Comparison of ENCODE assay signal across 23 mouse cellular contexts in genomic region chr7:44835373-44836015, GRCm38 (mm10). TPM values are rescaled to one million over a fixed set of nuclear protein-coding genes. Genes with fewer than 3 reads are reported as not detected.
A peak's percentile ranks its signal among the peaks of the same experiment; 100 is the strongest.
DNase-seq lines count a peak whose midpoint lies in the region; ATAC-seq and TF ChIP-seq lines count a peak whose summit lies in the region.
"Had no signal": no experiment of that assay in that cellular context is flagged by ENCODE, and none has a peak within 500 bp of the region (broad histone marks: within the 10 kb centered on the region; RNA-seq: fewer than 3 reads in every experiment).

No protein-coding gene starts in this region.

- no peak; the same call in 1 of the 2 replicates for TF ChIP-seq RAD21 in CH12.LX (IDR thresholded peaks at IDR 0.05; ENCODE audit: low read depth, low read length)

- no peaks in the 10 kb centered on the region for H3K9me3 ChIP-seq in lung, postnatal 0 days (ENCODE audit: low read length)
- peaks cover 30% of the 10 kb centered on the region for H3K9me3 ChIP-seq in CH12.LX (replicated peaks; ENCODE audit: low read length)
- no peaks in the 10 kb centered on the region for H3K9me3 ChIP-seq in midbrain, embryonic 14.5 days (ENCODE audit: control insufficient read depth, low read length)
- H3K9me3 ChIP-seq: embryonic facial prominence, embryonic 13.5 days; forebrain, embryonic 12.5 days; intestine, embryonic 15.5 days; limb, embryonic 13.5 days; liver, embryonic 12.5 days; midbrain, embryonic 15.5 days had no signal

- H3K9ac ChIP-seq in lung, postnatal 0 days (replicated peaks; ENCODE audit: low read depth): no peak overlapping the region
- peak overlapping the region; percentile 55 for H3K9ac ChIP-seq in CH12.LX (ENCODE audit: insufficient read depth, low read depth)
- no peak overlapping the region for H3K9ac ChIP-seq in midbrain, embryonic 14.5 days (replicated peaks; ENCODE audit: low read length)
- H3K9ac ChIP-seq: embryonic facial prominence, embryonic 13.5 days; forebrain, embryonic 12.5 days; intestine, embryonic 15.5 days; limb, embryonic 13.5 days; liver, embryonic 12.5 days; lung, embryonic 14.5 days; midbrain, embryonic 15.5 days had no signal

- H3K36me3 ChIP-seq in lung, postnatal 0 days (ENCODE audit: insufficient read depth, low read length): peaks cover 5% of the 10 kb centered on the region; the same call in 1 of the 2 replicates
- peaks cover 47 to 66% of the 10 kb centered on the region in 2 experiments for H3K36me3 ChIP-seq in CH12.LX (replicated peaks in 1 of 2; ENCODE audit: control insufficient read depth in 1 of 2, insufficient read depth in 1 of 2, low read length in 1 of 2)
- H3K36me3 ChIP-seq in midbrain, embryonic 14.5 days (ENCODE audit: control insufficient read depth, insufficient read depth, low read length): peaks cover 23% of the 10 kb centered on the region

- in situ Hi-C loops in CH12.LX (cut with MboI; ENCODE audit: low pct_ligation_motif_present, low pct_unique_long_range_greater_than_20kb, low sequenced_read_pairs): no loop called here

- 78% methylated on average over 1 of the region's 1 CpGs for WGBS in lung, postnatal 0 days
- WGBS in lung, adult 2 months: 61% methylated on average over 1 of the region's 1 CpGs
- 81% methylated on average over 1 of the region's 1 CpGs for WGBS in midbrain, embryonic 14.5 days

- no peak for TF ChIP-seq EP300 in lung, postnatal 0 days (IDR thresholded peaks at IDR 0.05)
- TF ChIP-seq EP300 in CH12.LX (IDR thresholded peaks at IDR 0.05; ENCODE audit: low read length): peak; percentile 78

- DNase-seq in lung, postnatal 0 days (ENCODE audit: low spot score): peak; percentile 68
- no peak for DNase-seq in lung, adult 2 months
- peak; percentile 47 to 55 for DNase-seq in B cell, adult 2 months
- DNase-seq in CH12.LX (ENCODE audit: extremely low read depth): peak; percentile 74
- peak; percentile 59 to 70 for DNase-seq in natural killer cell, adult 2 months (ENCODE audit: low spot score in 2 of 2)
- no peak for DNase-seq in right cerebral cortex, adult 2 months (ENCODE audit: low spot score in 2 of 2)
- DNase-seq in midbrain, embryonic 14.5 days: no peak
- DNase-seq: cerebellum, adult 2 months; cerebellum, postnatal 36 days; embryo, embryonic 11 days; heart, postnatal 4 days; kidney, adult 8-10 months; lung, embryonic 14.5 days; right cerebral cortex, postnatal 14 days had no signal

- dilution Hi-C loops in CH12.LX (cut with MboI; ENCODE audit: extremely low pct_ligation_motif_present, extremely low pct_unique_long_range_greater_than_20kb, low sequenced_read_pairs): no loop called here

- no peak overlapping the region for H3K27ac ChIP-seq in lung, postnatal 0 days (ENCODE audit: low read length)
- peak overlapping the region; percentile 100 for H3K27ac ChIP-seq in CH12.LX (ENCODE audit: insufficient read depth, low read depth)
- H3K27ac ChIP-seq in midbrain, embryonic 14.5 days (replicated peaks; ENCODE audit: low read depth, low read length): no peak overlapping the region
- H3K27ac ChIP-seq: embryonic facial prominence, embryonic 13.5 days; forebrain, embryonic 12.5 days; intestine, embryonic 15.5 days; limb, embryonic 13.5 days; liver, embryonic 12.5 days; midbrain, embryonic 15.5 days; stomach, postnatal 0 days had no signal

- H3K4me2 ChIP-seq in lung, postnatal 0 days (replicated peaks; ENCODE audit: low read depth, low read length): no peak overlapping the region
- peak overlapping the region; percentile 81 for H3K4me2 ChIP-seq in CH12.LX (ENCODE audit: insufficient read depth, low read depth, poor library complexity, severe bottlenecking)
- H3K4me2 ChIP-seq in midbrain, embryonic 14.5 days (ENCODE audit: low read length): no peak overlapping the region
- H3K4me2 ChIP-seq: embryonic facial prominence, embryonic 13.5 days; forebrain, embryonic 12.5 days; intestine, embryonic 15.5 days; limb, embryonic 13.5 days; liver, embryonic 12.5 days; lung, embryonic 14.5 days; midbrain, embryonic 15.5 days had no signal

- H3K27me3 ChIP-seq in lung, postnatal 0 days (replicated peaks; ENCODE audit: insufficient read depth, low read length): no peaks in the 10 kb centered on the region
- H3K27me3 ChIP-seq in CH12.LX (replicated peaks): no peaks in the 10 kb centered on the region
- H3K27me3 ChIP-seq in midbrain, embryonic 14.5 days (ENCODE audit: control insufficient read depth, insufficient read depth, low read length): peaks cover 10% of the 10 kb centered on the region

- peak; percentile 60 for ATAC-seq in lung, postnatal 0 days
- ATAC-seq in midbrain, embryonic 14.5 days (ENCODE audit: low FRiP score, low TSS enrichment): no peak
- ATAC-seq: hindbrain, embryonic 16.5 days; intestine, embryonic 15.5 days; liver, embryonic 12.5 days; midbrain, embryonic 15.5 days had no signal

- peaks cover 17% of the 10 kb centered on the region; the same call in 1 of the 2 replicates for H3K4me1 ChIP-seq in lung, postnatal 0 days (ENCODE audit: insufficient read depth, low read depth, low read length)
- peaks cover 9% of the 10 kb centered on the region for H3K4me1 ChIP-seq in lung, adult 2 months (ENCODE audit: control insufficient read depth, insufficient read depth, low read length)
- H3K4me1 ChIP-seq in CH12.LX (ENCODE audit: control insufficient read depth in 1 of 2, insufficient read depth in 2 of 2): peaks cover 32 to 82% of the 10 kb centered on the region in 2 experiments
- peaks cover 6% of the 10 kb centered on the region; the same call in 1 of the 2 replicates for H3K4me1 ChIP-seq in midbrain, embryonic 14.5 days (ENCODE audit: control insufficient read depth, insufficient read depth, low read length)

- no peak for TF ChIP-seq CTCF in lung, postnatal 0 days (IDR thresholded peaks at IDR 0.05)
- TF ChIP-seq CTCF in lung, adult 2 months (IDR thresholded peaks at IDR 0.05; ENCODE audit: insufficient read depth, low read length): no peak
- no peak for TF ChIP-seq CTCF in CH12.LX (conservative IDR thresholded peaks at IDR 0.05 in 1 of 2, IDR thresholded peaks at IDR 0.05 in 1 of 2; ENCODE audit: low read depth in 2 of 2, low read length in 2 of 2)

- H3K79me2 ChIP-seq in CH12.LX (replicated peaks; ENCODE audit: control insufficient read depth, extremely low read depth, insufficient read depth, poor library complexity, severe bottlenecking): peaks cover 33% of the 10 kb centered on the region

- no peak overlapping the region for H3K4me3 ChIP-seq in lung, postnatal 0 days (ENCODE audit: low read depth, low read length)
- H3K4me3 ChIP-seq in lung, adult 2 months (replicated peaks; ENCODE audit: extremely low read depth, low read depth, low read length): no peak overlapping the region
- H3K4me3 ChIP-seq in CH12.LX (replicated peaks in 1 of 3; ENCODE audit: low read depth in 2 of 3, low read length in 2 of 3, poor library complexity in 1 of 3): peak overlapping the region in 1 of 3 experiments; percentile 47
- H3K4me3 ChIP-seq in midbrain, embryonic 14.5 days (replicated peaks; ENCODE audit: low read depth, low read length): no peak overlapping the region
- H3K4me3 ChIP-seq: embryonic facial prominence, embryonic 13.5 days; erythroblast, embryonic 14.5 days; forebrain, embryonic 12.5 days; intestine, embryonic 15.5 days; limb, embryonic 13.5 days; liver, embryonic 12.5 days; midbrain, embryonic 15.5 days had no signal

- no peak for TF ChIP-seq POLR2A in lung, adult 2 months (IDR thresholded peaks at IDR 0.05; ENCODE audit: borderline replicate concordance, extremely low read depth, low read depth, low read length)
- TF ChIP-seq POLR2A in CH12.LX (IDR thresholded peaks at IDR 0.05; ENCODE audit: low read depth, low read length): no peak; the same call in 1 of the 2 replicates

TF ChIP-seq in CH12.LX, 34 proteins besides CTCF, POLR2A, EP300 and RAD21 (continues in another document):
- TF ChIP-seq HCFC1 (IDR thresholded peaks at IDR 0.05; ENCODE audit: low read depth, low read length): peak; percentile 22; the same call in 1 of the 2 replicates
- peak; percentile 49 for TF ChIP-seq MAX (IDR thresholded peaks at IDR 0.05; ENCODE audit: low read length)
- no peak for TF ChIP-seq USF1 (IDR thresholded peaks at IDR 0.05; ENCODE audit: low read depth, low read length)

RNA-seq across cellular contexts. Expression of gene Akt1s1, which starts 13.3 kb away (rescaled TPM):
- 84.0 and 89.4 TPM in 2 replicates for polyA plus RNA-seq in lung, postnatal 0 days (2015; fragmentation: Nextera tagmentation; extraction: Ambion mirVana)
- 96.6 and 130 TPM in 2 replicates for polyA plus RNA-seq in lung, adult 2 months (2012; rRNA removed)
- 21.7 and 24.2 TPM in 2 replicates for total RNA-seq in CH12.LX (2012; rRNA removed)
- total RNA-seq in CH12.LX (2014; rRNA removed): 8.5 and 9.5 TPM in 2 replicates
- polyA plus RNA-seq in CH12.LX (2012; ENCODE audit: insufficient read length, low read depth): 23.3 and 23.4 TPM in 2 replicates
- polyA plus RNA-seq in midbrain, embryonic 14.5 days (2014; fragmentation: Nextera tagmentation; extraction: Ambion mirVana): 61.9 and 63.7 TPM in 2 replicates

RNA-seq across cellular contexts. Expression of gene Tbc1d17, which starts 13.4 kb away (rescaled TPM):
- 73.2 and 84.0 TPM in 2 replicates for polyA plus RNA-seq in lung, postnatal 0 days (2015; fragmentation: Nextera tagmentation; extraction: Ambion mirVana)
- polyA plus RNA-seq in lung, adult 2 months (2012; rRNA removed): 95.7 and 114 TPM in 2 replicates
- total RNA-seq in CH12.LX (2012; rRNA removed) (32.4 and 40.5 TPM in 2 replicates), CH12.LX (2014; rRNA removed) (31.9 and 35.5 TPM in 2 replicates)
- polyA plus RNA-seq in CH12.LX (2012; ENCODE audit: insufficient read length, low read depth): 38.5 and 41.9 TPM in 2 replicates
- 107 and 122 TPM in 2 replicates for polyA plus RNA-seq in midbrain, embryonic 14.5 days (2014; fragmentation: Nextera tagmentation; extraction: Ambion mirVana)

RNA-seq across cellular contexts. Expression of gene Atf5, which starts 19.0 kb away (rescaled TPM):
- polyA plus RNA-seq in lung, postnatal 0 days (2015; fragmentation: Nextera tagmentation; extraction: Ambion mirVana): 6.0 and 6.1 TPM in 2 replicates
- polyA plus RNA-seq in lung, adult 2 months (2012; rRNA removed): 191 and 231 TPM in 2 replicates
- total RNA-seq in CH12.LX (2012; rRNA removed) (34.0 and 71.1 TPM in 2 replicates), CH12.LX (2014; rRNA removed) (12.0 and 13.4 TPM in 2 replicates)
- polyA plus RNA-seq in CH12.LX (2012; ENCODE audit: insufficient read length, low read depth): 82.3 and 84.5 TPM in 2 replicates
- polyA plus RNA-seq in midbrain, embryonic 14.5 days (2014; fragmentation: Nextera tagmentation; extraction: Ambion mirVana): 2.2 and 2.8 TPM in 2 replicates

RNA-seq across cellular contexts. Expression of gene Il4i1, which starts 19.3 kb away (rescaled TPM):
- 1.9 and 2.3 TPM in 2 replicates for polyA plus RNA-seq in lung, postnatal 0 days (2015; fragmentation: Nextera tagmentation; extraction: Ambion mirVana)
- 6.5 and 7.6 TPM in 2 replicates for polyA plus RNA-seq in lung, adult 2 months (2012; rRNA removed)
- total RNA-seq in CH12.LX (2012; rRNA removed): 42.2 and 57.5 TPM in 2 replicates
- 11.8 and 17.6 TPM in 2 replicates for total RNA-seq in CH12.LX (2014; rRNA removed)
- polyA plus RNA-seq in CH12.LX (2012; ENCODE audit: insufficient read length, low read depth): 49.2 and 58.2 TPM in 2 replicates
- 0.97 and 1.4 TPM in 2 replicates for polyA plus RNA-seq in midbrain, embryonic 14.5 days (2014; fragmentation: Nextera tagmentation; extraction: Ambion mirVana)

RNA-seq across cellular contexts. Expression of gene Nup62, which starts 19.6 kb away (rescaled TPM):
- 22.7 and 23.8 TPM in 2 replicates for polyA plus RNA-seq in lung, postnatal 0 days (2015; fragmentation: Nextera tagmentation; extraction: Ambion mirVana)
- polyA plus RNA-seq in lung, adult 2 months (2012; rRNA removed): 42.9 and 44.1 TPM in 2 replicates
- 93.2 and 101 TPM in 2 replicates for total RNA-seq in CH12.LX (2012; rRNA removed)
- 84.1 and 93.3 TPM in 2 replicates for total RNA-seq in CH12.LX (2014; rRNA removed)
- 146 and 151 TPM in 2 replicates for polyA plus RNA-seq in CH12.LX (2012; ENCODE audit: insufficient read length, low read depth)
- polyA plus RNA-seq in midbrain, embryonic 14.5 days (2014; fragmentation: Nextera tagmentation; extraction: Ambion mirVana): 29.1 and 35.2 TPM in 2 replicates

Comparison
In these comparisons a context has a peak if more than half of its experiments do, and no peak if none do; other contexts are left out.
1. DNase-seq: peak in lung, postnatal 0 days (single experiment), B cell, adult 2 months (2 of 2), CH12.LX (single experiment) and natural killer cell, adult 2 months (2 of 2); none in lung, adult 2 months (single experiment), right cerebral cortex, adult 2 months (0 of 2) and midbrain, embryonic 14.5 days (single experiment).
2. RNA of gene Atf5, which starts 19.0 kb away (polyA plus RNA-seq): 191 to 231 TPM in lung, adult 2 months and 82.3 to 84.5 TPM in CH12.LX; 6.0 to 6.1 TPM in lung, postnatal 0 days and 2.2 to 2.8 TPM in midbrain, embryonic 14.5 days; every median in the first group is over 10 times any median in the second.